Mouse (Mus musculus): ENCODE measurements around the gene Kcnh8. TPM values are rescaled to one million over a fixed set of nuclear protein-coding genes. Genes with fewer than 3 reads are reported as not detected.

Gene Kcnh8
- polyA plus RNA-seq, 1 experiment from 2014 or later = 0.20 TPM

GRCm38 (mm10) chr17:52591503-52592194, 10.9 kb upstream of the Kcnh8 start:
- TF ChIP-seq CTCF (IDR thresholded peaks at IDR 0.05; ENCODE audit: low read depth) = no peak
- H3K27ac ChIP-seq (ENCODE audit: low read depth, low read length) = no peak overlapping the region
- no peak overlapping the region for H3K9ac ChIP-seq (ENCODE audit: low read depth, low read length)
- H3K9me3 ChIP-seq (ENCODE audit: control insufficient read depth) = no peaks in the 10 kb centered on the region
- H3K4me3 ChIP-seq (ENCODE audit: low read depth, low read length) = no peak overlapping the region
- H3K36me3 ChIP-seq (ENCODE audit: control insufficient read depth, insufficient read depth) = no peaks in the 10 kb centered on the region
- H3K4me2 ChIP-seq (replicated peaks; ENCODE audit: low read depth) = no peak overlapping the region
- no peaks in the 10 kb centered on the region for H3K27me3 ChIP-seq (replicated peaks; ENCODE audit: control insufficient read depth, insufficient read depth, low read length)
- no peaks in the 10 kb centered on the region for H3K4me1 ChIP-seq (replicated peaks; ENCODE audit: control insufficient read depth, insufficient read depth, low read length)
- ATAC-seq = no peak
- WGBS = 63% methylated on average over 5 of the region's 5 CpGs

GRCm38 (mm10) chr17:52599141-52599540, 3.4 kb upstream of the Kcnh8 start:
- Histone ChIP-seq H3K4me1 (replicated peaks; ENCODE audit: control insufficient read depth, insufficient read depth, low read length) (no peaks in the 10 kb centered on the region), H3K4me2 (replicated peaks; ENCODE audit: low read depth) (no peak overlapping the region), H3K36me3 (ENCODE audit: control insufficient read depth, insufficient read depth) (no peaks in the 10 kb centered on the region), H3K9me3 (ENCODE audit: control insufficient read depth) (no peaks in the 10 kb centered on the region), H3K9ac (ENCODE audit: low read depth, low read length) (no peak overlapping the region), H3K27ac (ENCODE audit: low read depth, low read length) (no peak overlapping the region), H3K27me3 (replicated peaks; ENCODE audit: control insufficient read depth, insufficient read depth, low read length) (peaks cover 22% of the 10 kb centered on the region), H3K4me3 (ENCODE audit: low read depth, low read length) (no peak overlapping the region)
- WGBS = 60% methylated on average over 3 of the region's 3 CpGs
- no peak for TF ChIP-seq CTCF (IDR thresholded peaks at IDR 0.05; ENCODE audit: low read depth)
- ATAC-seq = no peak

- WGBS = 2% methylated on average over 21 of the region's 22 CpGs
- Histone ChIP-seq H3K4me1 (replicated peaks; ENCODE audit: control insufficient read depth, insufficient read depth, low read length) (no peaks in the 10 kb centered on the region), H3K36me3 (ENCODE audit: control insufficient read depth, insufficient read depth) (no peaks in the 10 kb centered on the region), H3K4me2 (replicated peaks; ENCODE audit: low read depth) (peak overlapping the region; percentile 78), H3K9me3 (ENCODE audit: control insufficient read depth) (no peaks in the 10 kb centered on the region), H3K9ac (ENCODE audit: low read depth, low read length) (no peak overlapping the region; the same call in 1 of the 2 replicates), H3K27me3 (replicated peaks; ENCODE audit: control insufficient read depth, insufficient read depth, low read length) (peaks cover 22% of the 10 kb centered on the region), H3K27ac (ENCODE audit: low read depth, low read length) (no peak overlapping the region), H3K4me3 (ENCODE audit: low read depth, low read length) (peak overlapping the region; percentile 48)
- ATAC-seq = peak; percentile 75
- no peak for TF ChIP-seq CTCF (IDR thresholded peaks at IDR 0.05; ENCODE audit: low read depth)
These were observed 1.6 kb upstream of the Kcnh8 start for GRCm38 (mm10) chr17:52600882-52601371.

GRCm38 (mm10) chr17:52602781-52603170, 267 bp downstream of the Kcnh8 start:
- Histone ChIP-seq H3K4me2 (replicated peaks; ENCODE audit: low read depth) (peak overlapping the region; percentile 78), H3K27me3 (replicated peaks; ENCODE audit: control insufficient read depth, insufficient read depth, low read length) (peaks cover 22% of the 10 kb centered on the region), H3K9me3 (ENCODE audit: control insufficient read depth) (no peaks in the 10 kb centered on the region), H3K4me3 (ENCODE audit: low read depth, low read length) (peak overlapping the region; percentile 48), H3K27ac (ENCODE audit: low read depth, low read length) (no peak overlapping the region), H3K36me3 (ENCODE audit: control insufficient read depth, insufficient read depth) (no peaks in the 10 kb centered on the region), H3K9ac (ENCODE audit: low read depth, low read length) (no peak overlapping the region), H3K4me1 (replicated peaks; ENCODE audit: control insufficient read depth, insufficient read depth, low read length) (no peaks in the 10 kb centered on the region)
- ATAC-seq = no peak
- no peak for TF ChIP-seq CTCF (IDR thresholded peaks at IDR 0.05; ENCODE audit: low read depth)
- 3% methylated on average over 14 of the region's 14 CpGs for WGBS

- Histone ChIP-seq H3K4me3 (ENCODE audit: low read depth, low read length) (no peak overlapping the region), H3K4me2 (replicated peaks; ENCODE audit: low read depth) (no peak overlapping the region), H3K9ac (ENCODE audit: low read depth, low read length) (no peak overlapping the region), H3K9me3 (ENCODE audit: control insufficient read depth) (no peaks in the 10 kb centered on the region), H3K27me3 (replicated peaks; ENCODE audit: control insufficient read depth, insufficient read depth, low read length) (peaks cover 22% of the 10 kb centered on the region), H3K4me1 (replicated peaks; ENCODE audit: control insufficient read depth, insufficient read depth, low read length) (no peaks in the 10 kb centered on the region), H3K36me3 (ENCODE audit: control insufficient read depth, insufficient read depth) (no peaks in the 10 kb centered on the region), H3K27ac (ENCODE audit: low read depth, low read length) (no peak overlapping the region)
- TF ChIP-seq CTCF (IDR thresholded peaks at IDR 0.05; ENCODE audit: low read depth) = no peak
- no peak for ATAC-seq
- WGBS = 6% methylated on average over 5 of the region's 5 CpGs
These were observed 902 bp downstream of the Kcnh8 start for GRCm38 (mm10) chr17:52603411-52603810.

- Histone ChIP-seq H3K36me3 (ENCODE audit: control insufficient read depth, insufficient read depth) (no peaks in the 10 kb centered on the region), H3K4me1 (replicated peaks; ENCODE audit: control insufficient read depth, insufficient read depth, low read length) (no peaks in the 10 kb centered on the region), H3K4me2 (replicated peaks; ENCODE audit: low read depth) (no peak overlapping the region), H3K27ac (ENCODE audit: low read depth, low read length) (no peak overlapping the region), H3K9ac (ENCODE audit: low read depth, low read length) (no peak overlapping the region), H3K4me3 (ENCODE audit: low read depth, low read length) (no peak overlapping the region), H3K27me3 (replicated peaks; ENCODE audit: control insufficient read depth, insufficient read depth, low read length) (no peaks in the 10 kb centered on the region), H3K9me3 (ENCODE audit: control insufficient read depth) (no peaks in the 10 kb centered on the region)
- ATAC-seq = no peak
- TF ChIP-seq CTCF (IDR thresholded peaks at IDR 0.05; ENCODE audit: low read depth) = no peak
- WGBS = 69% methylated on average over 4 of the region's 4 CpGs
These were observed 8.9 kb downstream of the Kcnh8 start for GRCm38 (mm10) chr17:52611382-52611781.
